Mouse (Mus musculus) monocyte, adult 59 days (primary cell): ENCODE data around the gene Gm5592. TPM values are rescaled to one million over a fixed set of nuclear protein-coding genes. Genes with fewer than 3 reads are reported as not detected.

Experiments used
- total RNA-seq, 2 experiments: library from RNA; stranded (reverse); gene quantifications; one replicate each; pipeline ENCODE4 v1.2.4; 2023

Gm5592 gene
- total RNA-seq = not detected

DNA sequence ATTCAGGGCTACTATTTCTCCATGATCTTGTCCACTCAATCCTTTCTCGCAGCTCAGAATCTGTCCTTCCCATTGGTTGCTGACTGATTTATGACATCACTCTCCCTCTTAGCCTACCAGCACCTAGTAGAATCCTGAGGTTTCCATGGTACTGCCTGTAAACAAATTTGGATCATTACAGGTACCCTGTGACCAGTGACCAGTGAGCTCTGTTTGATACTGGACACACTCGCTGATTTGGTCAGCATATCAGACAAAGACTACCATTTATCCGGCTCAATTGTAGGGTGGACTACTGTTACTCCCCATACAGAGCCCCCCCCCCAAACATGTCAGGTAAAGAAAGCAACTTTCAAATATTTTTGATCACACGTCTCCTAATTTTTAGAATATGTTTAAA is at the start of gene Gm5592:
Gene Gm5592 (plus strand): TSS at position 301 of the 400 bp plus-strand sequence.

Other genes starting within 250 kb of the Gm5592 start
- not detected for gene 4930433I11Rik, start 166.3 kb upstream of the Gm5592 start, total RNA-seq
- gene Gm4884, start 121.1 kb upstream of the Gm5592 start, total RNA-seq = not detected
- 10 to 100 TPM in 1 of 2 experiments, 1 to 10 TPM in 1; 8.0 to 11.2 TPM for gene AI987944, start 239.5 kb downstream of the Gm5592 start, total RNA-seq